Mouse (Mus musculus) limb, embryonic 10.5 days (tissue): ENCODE data around the gene Hsd17b7. TPM values are rescaled to one million over a fixed set of nuclear protein-coding genes. Genes with fewer than 3 reads are reported as not detected.

Experiments
- DNase-seq: peaks from one replicate; pipeline ENCODE4 v3.0.0-alpha.2; 2017; ENCODE audit warnings: low spot score
- H3K27ac ChIP-seq: fragments of 300-500 bp; sonication (generic); 2 replicates; pipeline ENCODE4 v1.5.1; 2016; ENCODE audit warnings: mild to moderate bottlenecking
- H3K27me3 ChIP-seq: fragments of 300-500 bp; sonication (generic); 2 replicates; pipeline ENCODE4 v1.6.1; 2016; ENCODE audit warnings: low read depth, mild to moderate bottlenecking; ENCODE audit not compliant: poor library complexity, severe bottlenecking
- H3K36me3 ChIP-seq: fragments of 300-500 bp; sonication (generic); 2 replicates; pipeline ENCODE4 v1.6.1; 2016; ENCODE audit warnings: mild to moderate bottlenecking, moderate library complexity
- H3K4me1 ChIP-seq: fragments of 300-500 bp; sonication (generic); 2 replicates; pipeline ENCODE4 v1.6.1; 2016
- H3K4me3 ChIP-seq: fragments of 300-500 bp; sonication (generic); 2 replicates; pipeline ENCODE4 v1.5.1; 2016; ENCODE audit warnings: mild to moderate bottlenecking, moderate library complexity
- H3K9me3 ChIP-seq: fragments of 300-500 bp; sonication (generic); replicated peaks from 2 replicates; pipeline ENCODE4 v1.6.1; 2016; ENCODE audit warnings: mild to moderate bottlenecking
- WGBS: fragments of 180-500 bp; shearing (Covaris S2); methylation state at CpG from one replicate; pipeline ENCODE4 v1.1.7; 2016; 5-methylcytosine and 5-hydroxymethylcytosine counted together
- polyA plus RNA-seq: library from polyadenylated mRNA; unstranded; fragments of >200 nt; fragmentation: Nextera tagmentation; extraction: Ambion mirVana; gene quantifications from 2 replicates; pipeline ENCODE4 v1.2.1, GENCODE M21; 2016

Hsd17b7 gene
- polyA plus RNA-seq, 1 experiment from 2014 or later: 18.2 TPM

DNA sequence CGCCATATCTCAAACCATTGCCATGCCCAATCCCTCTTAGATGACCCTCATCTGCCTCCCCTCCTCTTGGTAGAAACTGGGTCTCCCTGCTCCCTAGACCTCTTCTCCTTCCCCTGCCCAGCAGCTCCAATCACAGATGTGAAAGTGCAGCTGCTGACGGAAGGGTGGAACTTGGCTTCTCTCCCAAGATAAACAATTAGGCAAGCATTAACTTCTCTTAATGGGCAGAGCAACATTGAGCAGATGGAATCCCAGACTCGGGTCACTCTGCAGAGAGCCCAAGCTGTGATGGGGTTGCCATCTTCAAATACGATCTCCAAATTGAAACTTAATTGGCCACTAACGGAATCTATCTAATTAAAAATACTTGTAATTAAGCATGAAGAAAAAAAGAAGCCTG, 59.9 kb downstream of the Hsd17b7 start:
- H3K36me3 ChIP-seq: no peaks in the 10 kb centered on the region
- WGBS: 91% methylated on average over 5 of the region's 5 CpGs
- no peak overlapping the region for H3K4me3 ChIP-seq
- H3K9me3 ChIP-seq: no peaks in the 10 kb centered on the region
- H3K4me1 ChIP-seq: 0 out of 2 replicates have a peak, but pooled peaks cover 5% of the 10 kb centered on the region
- no peak overlapping the region for H3K27ac ChIP-seq
- H3K27me3 ChIP-seq: no peaks in the 10 kb centered on the region
- DNase-seq: no peak

DNA sequence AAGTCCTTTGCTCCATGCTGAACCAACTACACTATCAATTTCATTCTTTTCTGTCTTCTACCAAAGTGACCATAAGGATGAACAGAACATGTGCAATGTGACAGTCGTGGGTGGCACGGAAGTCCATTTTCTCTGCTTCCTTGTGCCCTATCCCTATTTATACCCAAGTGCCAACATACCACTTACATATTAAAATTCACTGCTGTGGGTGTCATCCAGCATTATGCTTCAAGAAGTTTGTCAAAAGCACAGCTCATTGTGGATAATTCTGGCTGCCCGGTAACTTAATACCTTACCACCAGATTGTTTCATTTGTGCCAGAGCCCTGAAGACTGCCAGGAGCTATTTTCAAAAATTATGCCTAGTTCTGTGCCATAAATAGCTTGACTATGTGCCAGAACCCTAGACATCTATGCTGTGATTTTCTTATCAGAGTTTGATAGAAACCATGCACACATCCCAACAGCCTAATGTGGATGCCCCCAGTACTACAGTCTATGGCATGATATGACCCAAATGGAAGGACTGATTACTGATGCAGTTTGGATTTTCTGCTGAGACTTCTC, 68.2 kb downstream of the Hsd17b7 start:
- Histone ChIP-seq H3K4me3 (no peak overlapping the region), H3K4me1 (no peaks in the 10 kb centered on the region), H3K27ac (no peak overlapping the region), H3K27me3 (no peaks in the 10 kb centered on the region), H3K36me3 (no peaks in the 10 kb centered on the region), H3K9me3 (no peaks in the 10 kb centered on the region)
- no peak for DNase-seq
- WGBS: 93% methylated on average over 3 of the region's 3 CpGs

Other genes with a start within 250 kb of the Hsd17b7 start
- 0.05 and 0.11 TPM in 2 replicates for gene Rgs4, start 221.6 kb downstream of the Hsd17b7 start, polyA plus RNA-seq
- gene Ccdc190, start 40.6 kb downstream of the Hsd17b7 start, polyA plus RNA-seq: not detected in 2 replicates
- gene Ddr2, start 141.5 kb upstream of the Hsd17b7 start, polyA plus RNA-seq: 68.4 and 91.8 TPM in 2 replicates
- 54.0 and 57.7 TPM in 2 replicates for gene Uap1, start 205.7 kb upstream of the Hsd17b7 start, polyA plus RNA-seq
- 8.9 and 9.5 TPM in 2 replicates for gene Uhmk1, start 246.2 kb upstream of the Hsd17b7 start, polyA plus RNA-seq